Mouse (Mus musculus): Measurements from ENCODE around the gene Cd4. TPM values are rescaled to one million over a fixed set of nuclear protein-coding genes. Genes with fewer than 3 reads are reported as not detected.
"Not testable (repeated sequence)": the region's sequence is repeated elsewhere in the genome, so short reads cannot be mapped to it uniquely, and the experiment has no call there.

The Cd4 gene
- polyA plus RNA-seq, 1 experiment from 2014 or later, result 0.07 TPM

GRCm38 (mm10) chr6:124834512-124835081 lies 53.4 kb downstream of the Cd4 start:
- H3K9ac ChIP-seq (replicated peaks), result no peak overlapping the region

GRCm38 (mm10) chr6:124831649-124832048 lies 56.4 kb downstream of the Cd4 start:
- no peak for ATAC-seq
- H3K27me3 ChIP-seq, result no peaks in the 10 kb centered on the region
- peaks cover 37% of the 10 kb centered on the region for H3K4me1 ChIP-seq (replicated peaks)
- 0 out of 2 replicates have a peak overlapping the region, but pooled peaks have one; percentile 7 for H3K9ac ChIP-seq (replicated peaks)
- peak overlapping the region; percentile 89 for H3K4me2 ChIP-seq (replicated peaks)
- 96% methylated on average over 8 of the region's 8 CpGs for WGBS
- H3K9me3 ChIP-seq, result no peaks in the 10 kb centered on the region
- peak overlapping the region; percentile 51; the same call in 1 of the 2 replicates for H3K4me3 ChIP-seq (replicated peaks)
- peaks cover 16% of the 10 kb centered on the region for H3K36me3 ChIP-seq
- H3K27ac ChIP-seq, result no peak overlapping the region

More at GRCm38 (mm10) chr6:124834512-124835081, 53.4 kb downstream of the Cd4 start:
- Histone ChIP-seq H3K4me1 (replicated peaks) (peaks cover 30% of the 10 kb centered on the region), H3K27me3 (no peaks in the 10 kb centered on the region), H3K4me2 (replicated peaks) (no peak overlapping the region), H3K27ac (no peak overlapping the region), H3K36me3 (peaks cover 11% of the 10 kb centered on the region), H3K9me3 (no peaks in the 10 kb centered on the region), H3K4me3 (replicated peaks) (no peak overlapping the region)
- WGBS, result 92% methylated on average over 6 of the region's 6 CpGs
- ATAC-seq, result no peak

GRCm38 (mm10) chr6:124831199-124831598 lies 56.8 kb downstream of the Cd4 start:
- H3K4me2 ChIP-seq (replicated peaks), result peak overlapping the region; percentile 89
- H3K9ac ChIP-seq (replicated peaks), result not testable (repeated sequence)

GRCm38 (mm10) chr6:124829799-124830700 lies 58.0 kb downstream of the Cd4 start:
- H3K27me3 ChIP-seq, result no peaks in the 10 kb centered on the region
- peak overlapping the region; percentile 92 for H3K27ac ChIP-seq
- H3K36me3 ChIP-seq, result peaks cover 32% of the 10 kb centered on the region
- no peaks in the 10 kb centered on the region for H3K9me3 ChIP-seq
- peak; percentile 84 for ATAC-seq
- peak overlapping the region; percentile 69 for H3K9ac ChIP-seq (replicated peaks)
- H3K4me1 ChIP-seq (replicated peaks), result peaks cover 35% of the 10 kb centered on the region
- under 1% methylated on average over 38 of the region's 38 CpGs for WGBS
- H3K4me2 ChIP-seq (replicated peaks), result peak overlapping the region; percentile 89
- H3K4me3 ChIP-seq (replicated peaks), result peak overlapping the region; percentile 51

More at GRCm38 (mm10) chr6:124831199-124831598, 56.8 kb downstream of the Cd4 start:
- Histone ChIP-seq H3K4me1 (replicated peaks) (peaks cover 37% of the 10 kb centered on the region), H3K36me3 (peaks cover 20% of the 10 kb centered on the region), H3K4me3 (replicated peaks) (peak overlapping the region; percentile 51)
- not testable (repeated sequence) for ATAC-seq, H3K27ac ChIP-seq, H3K9me3 ChIP-seq, H3K27me3 ChIP-seq
- WGBS, result 98% methylated on average over 4 of the region's 4 CpGs

- Histone ChIP-seq H3K9me3 (no peaks in the 10 kb centered on the region), H3K4me1 (replicated peaks) (peaks cover 35% of the 10 kb centered on the region), H3K4me3 (replicated peaks) (peak within 1 kb of the TSS; percentile 51), H3K4me2 (replicated peaks) (peak within 1 kb of the TSS; percentile 89), H3K27me3 (no peaks in the 10 kb centered on the region), H3K9ac (replicated peaks) (peak within 1 kb of the TSS; percentile 72), H3K27ac (peak within 1 kb of the TSS; percentile 92), H3K36me3 (peaks cover 37% of the 10 kb centered on the region)
- WGBS, result under 1% methylated on average over 55 of the region's 55 CpGs
- peak; percentile 97 for ATAC-seq
These were observed 58.9 kb downstream of the Cd4 start, which contains the start of the genes Usp5 and Cdca3 for GRCm38 (mm10) chr6:124828868-124829798. Usp5 (minus strand) TSS chr6:124829484. Cdca3 (plus strand) TSS chr6:124829547.

- H3K27me3 ChIP-seq, result no peaks in the 10 kb centered on the region
- peak overlapping the region; percentile 89 for H3K4me2 ChIP-seq (replicated peaks)
- H3K4me1 ChIP-seq (replicated peaks), result peaks cover 32% of the 10 kb centered on the region
- no peak for ATAC-seq
- H3K27ac ChIP-seq, result peak overlapping the region; percentile 68
- no peaks in the 10 kb centered on the region for H3K9me3 ChIP-seq
- H3K36me3 ChIP-seq, result peaks cover 45% of the 10 kb centered on the region
- peak overlapping the region; percentile 51 for H3K4me3 ChIP-seq (replicated peaks)
- H3K9ac ChIP-seq (replicated peaks), result peak overlapping the region; percentile 72
- whole genome bisulfite sequencing, result 22% methylated on average over 10 of the region's 10 CpGs
These were observed 59.9 kb downstream of the Cd4 start for GRCm38 (mm10) chr6:124828101-124828592.

GRCm38 (mm10) chr6:124822049-124822448 lies 66.0 kb downstream of the Cd4 start:
- no peak overlapping the region for H3K4me2 ChIP-seq (replicated peaks)
- H3K4me1 ChIP-seq (replicated peaks), result no peaks in the 10 kb centered on the region
- no peak for ATAC-seq
- H3K36me3 ChIP-seq, result peaks cover 99% of the 10 kb centered on the region
- no peak overlapping the region for H3K9ac ChIP-seq (replicated peaks)
- H3K4me3 ChIP-seq (replicated peaks), result no peak overlapping the region
- H3K27me3 ChIP-seq, result no peaks in the 10 kb centered on the region
- WGBS, result 96% methylated on average over 4 of the region's 4 CpGs
- no peak overlapping the region for H3K27ac ChIP-seq
- H3K9me3 ChIP-seq, result no peaks in the 10 kb centered on the region

GRCm38 (mm10) chr6:124820891-124821290 lies 67.1 kb downstream of the Cd4 start:
- H3K36me3 ChIP-seq, result peaks cover 100% of the 10 kb centered on the region
- 93% methylated on average over 5 of the region's 5 CpGs for WGBS
- ATAC-seq, result no peak
- H3K4me2 ChIP-seq (replicated peaks), result no peak overlapping the region
- H3K27me3 ChIP-seq, result no peaks in the 10 kb centered on the region
- no peak overlapping the region for H3K4me3 ChIP-seq (replicated peaks)
- H3K9me3 ChIP-seq, result no peaks in the 10 kb centered on the region
- H3K27ac ChIP-seq, result no peak overlapping the region
- no peak overlapping the region for H3K9ac ChIP-seq (replicated peaks)
- no peaks in the 10 kb centered on the region for H3K4me1 ChIP-seq (replicated peaks)

GRCm38 (mm10) chr6:124817971-124818370 lies 70.0 kb downstream of the Cd4 start:
- Histone ChIP-seq H3K27ac (no peak overlapping the region), H3K36me3 (peaks cover 82% of the 10 kb centered on the region), H3K9me3 (no peaks in the 10 kb centered on the region), H3K4me3 (replicated peaks) (no peak overlapping the region), H3K27me3 (no peaks in the 10 kb centered on the region), H3K4me1 (replicated peaks) (peaks cover 19% of the 10 kb centered on the region), H3K9ac (replicated peaks) (no peak overlapping the region), H3K4me2 (replicated peaks) (no peak overlapping the region)
- WGBS, result 92% methylated on average over 8 of the region's 8 CpGs
- ATAC-seq, result no peak

- ATAC-seq, result no peak
- Histone ChIP-seq H3K4me3 (replicated peaks) (no peak overlapping the region), H3K4me2 (replicated peaks) (no peak overlapping the region), H3K27me3 (no peaks in the 10 kb centered on the region), H3K9ac (replicated peaks) (no peak overlapping the region), H3K27ac (no peak overlapping the region), H3K36me3 (peaks cover 78% of the 10 kb centered on the region), H3K4me1 (replicated peaks) (peaks cover 23% of the 10 kb centered on the region), H3K9me3 (no peaks in the 10 kb centered on the region)
- 96% methylated on average over 8 of the region's 8 CpGs for WGBS
These were observed 70.5 kb downstream of the Cd4 start for GRCm38 (mm10) chr6:124817563-124817962.

- Histone ChIP-seq H3K4me1 (replicated peaks) (peaks cover 28% of the 10 kb centered on the region), H3K9me3 (no peaks in the 10 kb centered on the region), H3K27ac (no peak overlapping the region), H3K27me3 (no peaks in the 10 kb centered on the region), H3K36me3 (peaks cover 78% of the 10 kb centered on the region), H3K9ac (replicated peaks) (no peak overlapping the region), H3K4me3 (replicated peaks) (no peak overlapping the region), H3K4me2 (replicated peaks) (no peak overlapping the region)
- 96% methylated on average over 11 of the region's 11 CpGs for whole genome bisulfite sequencing
- ATAC-seq, result no peak
These were observed 70.9 kb downstream of the Cd4 start for GRCm38 (mm10) chr6:124817125-124817524.

Data from midbrain, embryonic 13.5 days (tissue).